21 mouse cellular contexts compared by ENCODE assay signal in genomic region chr13:109158703-109159102, GRCm38 (mm10).
"Had no signal": no experiment of that assay in that cellular context is flagged by ENCODE, and none has a peak within 500 bp of the region (broad histone marks: within the 10 kb centered on the region; RNA-seq: fewer than 3 reads in every experiment).

No protein-coding gene starts in this region.

- H3K4me2 ChIP-seq: limb, embryonic 13.5 days; liver, embryonic 12.5 days; liver, embryonic 15.5 days; midbrain, embryonic 13.5 days; neural tube, embryonic 12.5 days; neural tube, embryonic 15.5 days; stomach, embryonic 15.5 days had no signal

- H3K9ac ChIP-seq: limb, embryonic 13.5 days; liver, embryonic 12.5 days; liver, embryonic 15.5 days; midbrain, embryonic 13.5 days; neural tube, embryonic 12.5 days; neural tube, embryonic 15.5 days; stomach, embryonic 15.5 days had no signal

- DNase-seq: kidney, adult 18-20 months; kidney, adult 9 months; kidney, postnatal 10 days; kidney, postnatal 36 days; layer of hippocampus, postnatal 36 days; liver; lung, adult 18-20 months; retina, postnatal 1 day; right cerebral cortex, postnatal 25 days; spleen, adult 18-20 months; thymus, postnatal 25 days had no signal

- H3K36me3 ChIP-seq: limb, embryonic 10.5 days; limb, embryonic 13.5 days; liver, embryonic 12.5 days; liver, embryonic 15.5 days; midbrain, embryonic 13.5 days; neural tube, embryonic 12.5 days; neural tube, embryonic 15.5 days; stomach, embryonic 15.5 days had no signal

- ATAC-seq: liver, embryonic 12.5 days; midbrain, embryonic 13.5 days; midbrain, embryonic 16.5 days had no signal

- H3K27ac ChIP-seq: limb, embryonic 10.5 days; limb, embryonic 13.5 days; liver, embryonic 12.5 days; liver, embryonic 15.5 days; macrophage; midbrain, embryonic 13.5 days; neural tube, embryonic 12.5 days; neural tube, embryonic 15.5 days; stomach, embryonic 15.5 days had no signal

- H3K4me1 ChIP-seq: limb, embryonic 10.5 days; limb, embryonic 13.5 days; liver, embryonic 12.5 days; liver, embryonic 15.5 days; midbrain, embryonic 13.5 days; neural tube, embryonic 12.5 days; neural tube, embryonic 15.5 days; stomach, embryonic 15.5 days had no signal

- H3K27me3 ChIP-seq: limb, embryonic 13.5 days; liver, embryonic 12.5 days; liver, embryonic 15.5 days; midbrain, embryonic 13.5 days; neural tube, embryonic 12.5 days; neural tube, embryonic 15.5 days; stomach, embryonic 15.5 days had no signal

- H3K4me3 ChIP-seq: limb, embryonic 10.5 days; limb, embryonic 13.5 days; liver, embryonic 12.5 days; liver, embryonic 15.5 days; midbrain, embryonic 13.5 days; neural tube, embryonic 12.5 days; neural tube, embryonic 15.5 days; stomach, embryonic 15.5 days had no signal

- H3K9me3 ChIP-seq: limb, embryonic 10.5 days; limb, embryonic 13.5 days; liver, embryonic 12.5 days; liver, embryonic 15.5 days; midbrain, embryonic 13.5 days; neural tube, embryonic 12.5 days; neural tube, embryonic 15.5 days; stomach, embryonic 15.5 days had no signal
